8 mouse cellular contexts compared by ENCODE assay signal in the genomic region with DNA sequence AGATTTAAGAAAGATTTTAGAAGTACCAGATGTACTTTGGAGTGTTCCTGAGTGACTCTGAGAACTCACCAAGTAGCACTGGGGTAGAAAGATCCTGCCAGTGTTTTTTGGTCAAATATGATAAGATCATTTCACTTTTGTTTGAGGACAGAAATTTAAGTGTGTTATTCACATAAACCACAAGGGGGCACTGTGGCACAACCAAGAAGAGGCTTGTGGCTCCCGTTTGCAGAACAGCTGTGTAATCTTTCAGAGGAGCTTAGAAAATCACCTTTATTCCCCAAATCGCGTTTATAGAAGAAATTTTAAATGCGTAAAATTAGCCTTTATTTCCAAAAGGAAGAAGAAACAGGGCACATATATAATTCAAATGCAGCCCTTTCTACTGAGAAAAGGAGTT.
DNase-seq lines count a peak whose midpoint lies in the region; ATAC-seq and TF ChIP-seq lines count a peak whose summit lies in the region.

No protein-coding gene starts in this region.

- H3K4me1 ChIP-seq in hindbrain, embryonic 10.5 days (replicated peaks): peaks cover under 1% of the 10 kb centered on the region; the same call in 1 of the 2 replicates
- no peaks in the 10 kb centered on the region for H3K4me1 ChIP-seq in hindbrain, embryonic 16.5 days (ENCODE audit: control insufficient read depth, insufficient read depth, low read depth, low read length)
- H3K4me1 ChIP-seq in cortical plate, adult 2 months (ENCODE audit: control insufficient read depth, insufficient read depth, low read length): no peaks in the 10 kb centered on the region; the same call in 1 of the 2 replicates

- no peak for TF ChIP-seq POLR2A in cortical plate, adult 2 months (IDR thresholded peaks at IDR 0.05; ENCODE audit: extremely low read depth, insufficient read depth, low read length)

- no peak overlapping the region for H3K4me3 ChIP-seq in hindbrain, embryonic 10.5 days
- no peak overlapping the region for H3K4me3 ChIP-seq in hindbrain, embryonic 16.5 days (ENCODE audit: low read length)
- H3K4me3 ChIP-seq in cortical plate, adult 2 months (ENCODE audit: insufficient read depth, low read length): no peak overlapping the region
- H3K4me3 ChIP-seq in left cerebral cortex, adult 2 months: no peak overlapping the region

- no peak for ATAC-seq in hindbrain, embryonic 16.5 days

- WGBS in hindbrain, embryonic 10.5 days: 12% methylated on average over 4 of the region's 4 CpGs
- 9% methylated on average over 4 of the region's 4 CpGs for WGBS in hindbrain, embryonic 16.5 days

- intact Hi-C loops in left cerebral cortex, adult 2 months (cut with DNase I): loop anchor here (1.0 to 5.0 kb wide), 3 partner anchors 77 to 945 kb away; no protein-coding TSS in a partner anchor

- H3K27ac ChIP-seq in hindbrain, embryonic 10.5 days: no peak overlapping the region
- no peak overlapping the region for H3K27ac ChIP-seq in hindbrain, embryonic 16.5 days (ENCODE audit: low read depth, low read length)
- H3K27ac ChIP-seq in cortical plate, adult 2 months (ENCODE audit: insufficient read depth, low read length): no peak overlapping the region
- H3K27ac ChIP-seq in left cerebral cortex, adult 2 months: no peak overlapping the region

- no peak overlapping the region for H3K4me2 ChIP-seq in hindbrain, embryonic 16.5 days (ENCODE audit: low read length)

- no peaks in the 10 kb centered on the region for H3K9me3 ChIP-seq in hindbrain, embryonic 10.5 days
- H3K9me3 ChIP-seq in hindbrain, embryonic 16.5 days (ENCODE audit: control insufficient read depth, low read length): no peaks in the 10 kb centered on the region

- no peak overlapping the region for H3K9ac ChIP-seq in hindbrain, embryonic 16.5 days (ENCODE audit: low read depth, low read length)

- no peaks in the 10 kb centered on the region for H3K36me3 ChIP-seq in hindbrain, embryonic 10.5 days
- no peaks in the 10 kb centered on the region for H3K36me3 ChIP-seq in hindbrain, embryonic 16.5 days (ENCODE audit: control insufficient read depth, insufficient read depth, low read length)

- DNase-seq in hindbrain, embryonic 10.5 days (ENCODE audit: low spot score): peak; percentile 33
- peak; percentile 60 to 65 for DNase-seq in B cell, adult 2 months
- peak; percentile 83 for DNase-seq in MN1 (ENCODE audit: low spot score)
- peak in 1 of 2 experiments; percentile 34 for DNase-seq in left cerebral cortex, adult 2 months (ENCODE audit: extremely low spot score in 1 of 2, low spot score in 2 of 2)
- peak; percentile 48 for DNase-seq in retina, postnatal 7 days (ENCODE audit: low read depth, low spot score)
- no peak for DNase-seq in testis, postnatal 14 days (ENCODE audit: low spot score)

- H3K27me3 ChIP-seq in hindbrain, embryonic 10.5 days (ENCODE audit: insufficient read depth, poor library complexity, severe bottlenecking): no peaks in the 10 kb centered on the region
- no peaks in the 10 kb centered on the region for H3K27me3 ChIP-seq in hindbrain, embryonic 16.5 days (replicated peaks; ENCODE audit: control insufficient read depth, insufficient read depth, low read length)

- peak; percentile 73 for TF ChIP-seq CTCF in cortical plate, adult 2 months (IDR thresholded peaks at IDR 0.05; ENCODE audit: extremely low read depth, insufficient read depth, low read length)
- peak; percentile 84 for TF ChIP-seq CTCF in left cerebral cortex, adult 2 months (IDR thresholded peaks at IDR 0.05)
